Mouse (Mus musculus): ENCODE results near the gene Pnpla1. TPM values are rescaled to one million over a fixed set of nuclear protein-coding genes. Genes with fewer than 3 reads are reported as not detected.

Pnpla1 gene
- polyA plus RNA-seq, 1 experiment from 2014 or later: 1.8 TPM

- ATAC-seq (ENCODE audit: low read depth): no peak
- 79% methylated on average over 2 of the region's 2 CpGs for WGBS
These were observed 38.0 kb upstream of the Pnpla1 start for GRCm38 (mm10) chr17:28820189-28820588.

GRCm38 (mm10) chr17:28823004-28823745 lies 35.0 kb upstream of the Pnpla1 start:
- no peak for ATAC-seq (ENCODE audit: low read depth)
- WGBS: 90% methylated on average over 13 of the region's 13 CpGs
- no peaks in the 10 kb centered on the region for H3K27me3 ChIP-seq (replicated peaks; ENCODE audit: control insufficient read depth, insufficient read depth, low read length)

More at GRCm38 (mm10) chr17:28820189-28820588, 38.0 kb upstream of the Pnpla1 start:
- H3K9ac ChIP-seq (ENCODE audit: low read depth, low read length): no peak overlapping the region
- no peak for DNase-seq (ENCODE audit: low spot score)
- H3K9me3 ChIP-seq (ENCODE audit: control insufficient read depth, low read length): no peaks in the 10 kb centered on the region
- no peaks in the 10 kb centered on the region for H3K27me3 ChIP-seq (replicated peaks; ENCODE audit: control insufficient read depth, insufficient read depth, low read length)
- H3K4me1 ChIP-seq (ENCODE audit: control insufficient read depth, insufficient read depth, low read length): no peaks in the 10 kb centered on the region
- peaks cover 96% of the 10 kb centered on the region for H3K36me3 ChIP-seq (ENCODE audit: control insufficient read depth, insufficient read depth, low read length)
- H3K4me3 ChIP-seq (ENCODE audit: low read depth, low read length): no peak overlapping the region
- no peak overlapping the region for H3K4me2 ChIP-seq (ENCODE audit: low read depth, low read length)
- H3K27ac ChIP-seq (replicated peaks; ENCODE audit: low read depth, low read length): no peak overlapping the region

GRCm38 (mm10) chr17:28823749-28824148 lies 34.5 kb upstream of the Pnpla1 start:
- Histone ChIP-seq H3K4me1 (ENCODE audit: control insufficient read depth, insufficient read depth, low read length) (no peaks in the 10 kb centered on the region), H3K9ac (ENCODE audit: low read depth, low read length) (no peak overlapping the region), H3K4me3 (ENCODE audit: low read depth, low read length) (no peak overlapping the region), H3K27me3 (replicated peaks; ENCODE audit: control insufficient read depth, insufficient read depth, low read length) (no peaks in the 10 kb centered on the region), H3K36me3 (ENCODE audit: control insufficient read depth, insufficient read depth, low read length) (peaks cover 97% of the 10 kb centered on the region), H3K9me3 (ENCODE audit: control insufficient read depth, low read length) (no peaks in the 10 kb centered on the region), H3K27ac (replicated peaks; ENCODE audit: low read depth, low read length) (no peak overlapping the region), H3K4me2 (ENCODE audit: low read depth, low read length) (no peak overlapping the region)
- ATAC-seq (ENCODE audit: low read depth) (no peak), DNase-seq (ENCODE audit: low spot score) (no peak)
- 85% methylated on average over 11 of the region's 11 CpGs for WGBS

More at GRCm38 (mm10) chr17:28823004-28823745, 35.0 kb upstream of the Pnpla1 start:
- Histone ChIP-seq H3K9ac (ENCODE audit: low read depth, low read length) (no peak overlapping the region), H3K4me3 (ENCODE audit: low read depth, low read length) (no peak overlapping the region), H3K36me3 (ENCODE audit: control insufficient read depth, insufficient read depth, low read length) (peaks cover 97% of the 10 kb centered on the region), H3K4me1 (ENCODE audit: control insufficient read depth, insufficient read depth, low read length) (no peaks in the 10 kb centered on the region), H3K4me2 (ENCODE audit: low read depth, low read length) (no peak overlapping the region), H3K27ac (replicated peaks; ENCODE audit: low read depth, low read length) (no peak overlapping the region), H3K9me3 (ENCODE audit: control insufficient read depth, low read length) (no peaks in the 10 kb centered on the region)
- no peak for DNase-seq (ENCODE audit: low spot score)

GRCm38 (mm10) chr17:28824896-28825295 lies 33.3 kb upstream of the Pnpla1 start:
- H3K4me3 ChIP-seq (ENCODE audit: low read depth, low read length): no peak overlapping the region
- H3K9me3 ChIP-seq (ENCODE audit: control insufficient read depth, low read length): no peaks in the 10 kb centered on the region
- H3K36me3 ChIP-seq (ENCODE audit: control insufficient read depth, insufficient read depth, low read length): peaks cover 99% of the 10 kb centered on the region
- no peaks in the 10 kb centered on the region for H3K27me3 ChIP-seq (replicated peaks; ENCODE audit: control insufficient read depth, insufficient read depth, low read length)
- 79% methylated on average over 6 of the region's 6 CpGs for WGBS
- H3K4me2 ChIP-seq (ENCODE audit: low read depth, low read length): no peak overlapping the region
- H3K9ac ChIP-seq (ENCODE audit: low read depth, low read length): no peak overlapping the region
- no peak overlapping the region for H3K27ac ChIP-seq (replicated peaks; ENCODE audit: low read depth, low read length)
- no peaks in the 10 kb centered on the region for H3K4me1 ChIP-seq (ENCODE audit: control insufficient read depth, insufficient read depth, low read length)
- DNase-seq (ENCODE audit: low spot score) (no peak), ATAC-seq (ENCODE audit: low read depth) (no peak)

GRCm38 (mm10) chr17:28825359-28826041 lies 32.7 kb upstream of the Pnpla1 start:
- 93% methylated on average over 6 of the region's 6 CpGs for WGBS

GRCm38 (mm10) chr17:28827665-28828231 lies 30.5 kb upstream of the Pnpla1 start:
- no peak for ATAC-seq (ENCODE audit: low read depth)

More at GRCm38 (mm10) chr17:28825359-28826041, 32.7 kb upstream of the Pnpla1 start:
- no peaks in the 10 kb centered on the region for H3K9me3 ChIP-seq (ENCODE audit: control insufficient read depth, low read length)
- no peaks in the 10 kb centered on the region for H3K27me3 ChIP-seq (replicated peaks; ENCODE audit: control insufficient read depth, insufficient read depth, low read length)
- H3K4me3 ChIP-seq (ENCODE audit: low read depth, low read length): no peak overlapping the region
- H3K4me2 ChIP-seq (ENCODE audit: low read depth, low read length): no peak overlapping the region
- DNase-seq (ENCODE audit: low spot score) (no peak), ATAC-seq (ENCODE audit: low read depth) (no peak)
- peaks cover 99% of the 10 kb centered on the region for H3K36me3 ChIP-seq (ENCODE audit: control insufficient read depth, insufficient read depth, low read length)
- no peak overlapping the region for H3K27ac ChIP-seq (replicated peaks; ENCODE audit: low read depth, low read length)
- no peak overlapping the region for H3K9ac ChIP-seq (ENCODE audit: low read depth, low read length)
- H3K4me1 ChIP-seq (ENCODE audit: control insufficient read depth, insufficient read depth, low read length): no peaks in the 10 kb centered on the region

GRCm38 (mm10) chr17:28829120-28829519 lies 29.1 kb upstream of the Pnpla1 start:
- WGBS: 80% methylated on average over 14 of the region's 14 CpGs
- peaks cover 98% of the 10 kb centered on the region for H3K36me3 ChIP-seq (ENCODE audit: control insufficient read depth, insufficient read depth, low read length)
- H3K4me2 ChIP-seq (ENCODE audit: low read depth, low read length): no peak overlapping the region
- H3K9ac ChIP-seq (ENCODE audit: low read depth, low read length): no peak overlapping the region
- H3K27ac ChIP-seq (replicated peaks; ENCODE audit: low read depth, low read length): no peak overlapping the region
- no peak overlapping the region for H3K4me3 ChIP-seq (ENCODE audit: low read depth, low read length)
- ATAC-seq (ENCODE audit: low read depth) (no peak), DNase-seq (ENCODE audit: low spot score) (no peak)
- H3K9me3 ChIP-seq (ENCODE audit: control insufficient read depth, low read length): no peaks in the 10 kb centered on the region
- H3K27me3 ChIP-seq (replicated peaks; ENCODE audit: control insufficient read depth, insufficient read depth, low read length): no peaks in the 10 kb centered on the region
- H3K4me1 ChIP-seq (ENCODE audit: control insufficient read depth, insufficient read depth, low read length): no peaks in the 10 kb centered on the region

More at GRCm38 (mm10) chr17:28827665-28828231, 30.5 kb upstream of the Pnpla1 start:
- no peak overlapping the region for H3K9ac ChIP-seq (ENCODE audit: low read depth, low read length)
- H3K4me2 ChIP-seq (ENCODE audit: low read depth, low read length): no peak overlapping the region
- H3K27ac ChIP-seq (replicated peaks; ENCODE audit: low read depth, low read length): no peak overlapping the region
- H3K36me3 ChIP-seq (ENCODE audit: control insufficient read depth, insufficient read depth, low read length): peaks cover 98% of the 10 kb centered on the region
- 92% methylated on average over 8 of the region's 8 CpGs for WGBS
- H3K27me3 ChIP-seq (replicated peaks; ENCODE audit: control insufficient read depth, insufficient read depth, low read length): no peaks in the 10 kb centered on the region
- H3K4me1 ChIP-seq (ENCODE audit: control insufficient read depth, insufficient read depth, low read length): no peaks in the 10 kb centered on the region
- no peak overlapping the region for H3K4me3 ChIP-seq (ENCODE audit: low read depth, low read length)
- DNase-seq (ENCODE audit: low spot score): no peak
- H3K9me3 ChIP-seq (ENCODE audit: control insufficient read depth, low read length): no peaks in the 10 kb centered on the region

GRCm38 (mm10) chr17:28831065-28831464 lies 27.1 kb upstream of the Pnpla1 start:
- H3K36me3 ChIP-seq (ENCODE audit: control insufficient read depth, insufficient read depth, low read length): peaks cover 95% of the 10 kb centered on the region
- ATAC-seq (ENCODE audit: low read depth) (no peak), DNase-seq (ENCODE audit: low spot score) (no peak)
- H3K9me3 ChIP-seq (ENCODE audit: control insufficient read depth, low read length): no peaks in the 10 kb centered on the region
- H3K4me3 ChIP-seq (ENCODE audit: low read depth, low read length): no peak overlapping the region
- H3K27me3 ChIP-seq (replicated peaks; ENCODE audit: control insufficient read depth, insufficient read depth, low read length): no peaks in the 10 kb centered on the region
- no peak overlapping the region for H3K9ac ChIP-seq (ENCODE audit: low read depth, low read length)
- no peak overlapping the region for H3K27ac ChIP-seq (replicated peaks; ENCODE audit: low read depth, low read length)
- 72% methylated on average over 7 of the region's 8 CpGs for WGBS
- H3K4me2 ChIP-seq (ENCODE audit: low read depth, low read length): no peak overlapping the region
- no peaks in the 10 kb centered on the region for H3K4me1 ChIP-seq (ENCODE audit: control insufficient read depth, insufficient read depth, low read length)

Data from embryonic facial prominence, embryonic 14.5 days (tissue).